Mouse (Mus musculus) thymus, postnatal 4 days (tissue): ENCODE measurements around the gene Sept5.

ENCODE experiments used
- DNase-seq: peaks from one replicate; pipeline ENCODE4 v3.0.0; 2021

The Sept5 gene

GRCm38 (mm10) chr16:18632059-18632458, 2.3 kb upstream of the Sept5 start:
- DNase-seq, result peak; percentile 38

DNA sequence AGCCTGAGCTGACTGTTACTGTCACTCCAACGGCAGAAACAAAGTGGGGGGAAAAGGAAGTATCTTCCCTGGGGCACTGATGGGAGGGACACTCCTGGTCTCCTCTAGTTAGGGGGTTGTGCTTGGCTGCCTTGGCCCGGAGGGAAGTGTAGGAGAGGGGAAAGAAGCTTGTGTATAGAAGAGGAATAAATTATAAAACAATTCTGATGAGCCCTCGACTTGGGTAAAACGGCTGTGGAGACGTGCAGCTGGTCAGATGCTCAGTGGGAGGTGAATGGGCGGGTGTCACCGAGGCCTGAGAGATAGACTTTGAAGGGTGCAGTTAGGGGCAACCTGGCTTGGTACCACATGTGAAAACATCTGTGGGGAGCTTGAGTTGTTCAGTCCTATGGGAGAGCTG, 1.4 kb upstream of the Sept5 start:
- peak; percentile 2 for DNase-seq

DNA sequence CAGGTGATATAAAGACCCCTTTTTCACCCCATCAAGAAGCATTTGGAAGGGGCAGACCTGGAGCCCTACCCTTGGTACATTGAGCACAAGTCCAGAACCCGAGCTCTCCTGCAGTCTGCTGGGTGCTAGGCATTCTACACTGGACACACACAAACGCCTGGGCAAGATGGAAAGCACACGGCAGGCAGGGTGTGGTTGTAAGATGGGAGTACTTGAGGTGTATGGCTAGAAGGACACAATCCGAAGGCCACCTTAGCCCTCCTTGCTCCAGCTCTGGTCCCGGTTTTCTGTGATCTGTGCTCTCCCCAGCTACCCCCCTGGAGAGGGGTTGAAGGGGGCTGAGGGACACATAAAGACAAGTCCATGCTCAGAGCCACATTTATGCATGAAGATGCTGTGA, 537 bp upstream of the Sept5 start:
- DNase-seq, result no peak

- no peak for DNase-seq
These were observed 810 bp downstream of the Sept5 start for GRCm38 (mm10) chr16:18628948-18629340.

GRCm38 (mm10) chr16:18628206-18628947, 1.4 kb downstream of the Sept5 start:
- no peak for DNase-seq

DNA sequence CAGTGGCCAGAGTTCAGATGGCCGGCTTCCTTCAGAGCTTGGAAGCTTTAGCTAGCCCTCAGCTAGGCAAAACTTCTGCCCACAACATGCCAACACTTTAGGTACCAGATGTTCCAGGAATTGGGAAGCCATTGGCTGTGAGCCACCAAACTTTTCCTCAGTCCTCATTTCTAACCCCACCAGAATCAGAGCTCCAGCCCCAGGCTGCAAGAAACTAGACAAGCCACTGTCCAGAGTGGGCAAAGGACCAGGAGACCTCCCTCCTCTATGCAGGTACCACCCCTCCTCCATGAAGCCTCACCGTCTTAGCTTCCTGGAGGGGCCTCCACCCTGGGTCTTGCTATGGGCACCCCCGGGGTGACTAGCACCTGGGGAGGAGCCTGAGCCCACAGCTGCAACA, 2.6 kb downstream of the Sept5 start:
- DNase-seq, result no peak

GRCm38 (mm10) chr16:18626376-18626878, 3.3 kb downstream of the Sept5 start, which contains the start of gene Gm49601:
Gene Gm49601, minus strand, starts transcription at chr16:18626427.
- DNase-seq, result peak; percentile 90

GRCm38 (mm10) chr16:18625791-18626311, 3.9 kb downstream of the Sept5 start:
- DNase-seq, result no peak

DNA sequence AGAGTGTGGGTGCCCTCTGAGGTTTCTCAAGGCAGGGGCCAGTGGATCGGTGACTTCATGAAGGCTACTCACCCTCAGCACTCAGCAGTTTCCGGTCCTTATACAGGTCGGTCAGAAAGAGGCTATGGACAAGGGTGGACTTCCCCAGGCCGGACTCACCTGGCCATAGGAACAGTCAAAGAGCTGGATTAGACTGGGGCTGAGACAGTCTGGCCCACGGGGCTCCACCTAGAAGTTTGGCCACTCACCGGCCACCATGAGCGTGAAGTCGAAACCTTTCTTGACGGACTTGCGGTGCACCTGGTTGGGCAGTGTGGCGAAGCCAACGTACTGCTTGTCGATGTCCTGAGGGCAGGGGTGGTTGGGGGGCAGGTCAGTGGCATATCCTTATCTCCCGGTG, 4.7 kb downstream of the Sept5 start:
- no peak for DNase-seq

- peak; percentile 8 for DNase-seq
These were observed 5.1 kb downstream of the Sept5 start for GRCm38 (mm10) chr16:18624641-18625040.

GRCm38 (mm10) chr16:18623751-18624540, 5.8 kb downstream of the Sept5 start:
- DNase-seq, result peak; percentile 22

GRCm38 (mm10) chr16:18622916-18623750, 6.6 kb downstream of the Sept5 start:
- peak; percentile 20 for DNase-seq

DNA sequence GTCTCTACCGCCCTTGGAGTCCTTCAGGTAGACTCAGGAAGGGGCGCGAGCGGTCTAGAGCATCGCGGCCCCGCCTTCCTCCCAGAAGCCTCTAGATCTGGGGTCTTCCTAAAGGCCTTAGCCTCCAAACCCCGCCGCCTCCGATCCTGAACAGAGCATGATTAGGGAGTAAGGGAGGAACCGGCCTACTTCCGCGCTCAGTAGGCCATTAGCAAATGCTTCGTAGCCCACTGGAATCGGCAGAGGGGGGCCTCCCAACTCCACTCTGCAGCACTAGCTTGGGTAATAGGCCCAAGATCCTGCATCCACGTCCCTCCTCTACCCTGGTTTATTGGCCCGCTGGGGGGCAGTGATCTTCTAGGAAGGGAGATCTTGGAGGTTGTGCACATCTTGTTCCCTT, 7.7 kb downstream of the Sept5 start, which contains the start of gene Gp1bb:
Gene Gp1bb, minus strand, starts transcription at position 385 of the 400 bp plus-strand sequence.
- DNase-seq, result peak; percentile 21

DNA sequence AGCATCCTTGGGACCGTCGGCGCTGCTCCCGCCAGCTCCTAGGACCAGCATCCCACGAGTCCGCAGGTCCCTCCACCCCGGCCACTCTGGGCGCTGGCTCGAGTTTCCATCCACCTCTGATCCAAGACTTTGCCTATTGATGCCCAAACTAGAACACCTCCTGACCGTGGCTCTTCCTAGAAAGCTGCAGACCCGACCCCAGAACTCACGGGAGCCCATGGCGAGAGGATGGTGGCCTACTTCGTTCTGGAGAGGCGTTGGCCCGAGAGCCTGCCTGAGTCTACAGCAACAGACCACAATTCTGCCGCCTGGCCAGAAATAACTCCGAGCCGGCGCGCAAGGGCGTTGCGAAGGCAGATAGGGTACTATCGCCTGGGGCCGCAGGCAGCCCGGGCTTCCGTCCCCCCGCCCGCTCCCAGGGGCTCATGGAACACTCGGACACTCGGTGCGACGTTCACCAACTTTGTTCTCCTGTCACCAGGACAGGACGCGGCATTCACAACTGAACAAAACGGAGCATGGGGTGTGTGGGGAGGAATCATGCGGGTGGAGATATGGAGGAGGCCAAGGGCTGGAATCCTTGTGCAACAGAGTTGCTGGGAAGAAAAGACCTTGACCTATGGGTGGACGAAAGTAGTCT, 8.3 kb downstream of the Sept5 start:
- DNase-seq, result peak; percentile 23

DNA sequence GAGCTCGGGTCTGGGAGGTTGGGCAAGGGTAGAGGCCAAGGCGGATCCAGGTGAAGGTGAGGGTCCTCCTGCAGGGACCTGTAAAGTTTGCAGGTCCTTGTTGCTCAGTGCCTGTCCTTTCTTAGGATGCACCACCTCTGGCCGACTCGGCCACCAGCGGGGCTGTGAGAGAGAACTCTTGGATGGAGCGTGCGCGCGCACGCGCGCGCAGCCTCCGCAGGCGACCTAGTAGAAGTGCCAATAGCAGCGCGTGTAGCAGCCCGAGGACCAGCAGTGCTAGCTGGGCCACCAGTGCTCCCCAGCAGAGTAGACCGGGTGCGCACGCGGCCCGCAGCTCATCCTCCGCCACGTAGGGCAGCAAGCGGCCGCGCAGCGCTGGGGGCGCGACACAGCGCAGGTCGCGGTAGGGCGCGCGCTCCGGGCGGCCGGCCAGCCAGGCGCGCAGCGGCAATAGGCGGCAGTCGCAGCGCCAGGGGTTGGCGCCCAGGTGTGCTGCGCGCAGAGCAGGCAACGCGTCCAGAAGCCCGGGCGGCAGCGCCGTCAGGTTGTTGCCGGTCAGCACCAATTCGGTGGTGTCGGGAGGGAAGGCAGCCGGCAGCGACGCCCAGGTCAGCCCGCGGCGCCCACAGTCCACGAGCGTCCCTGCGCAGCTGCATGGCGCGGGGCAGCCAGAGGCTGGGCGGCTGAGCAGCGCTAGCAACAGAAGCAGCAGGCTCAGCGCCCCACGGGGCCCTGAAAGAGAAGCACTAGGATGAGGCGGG, 9.0 kb downstream of the Sept5 start:
- peak; percentile 51 for DNase-seq

- no peak for DNase-seq
These were observed 9.6 kb downstream of the Sept5 start for GRCm38 (mm10) chr16:18620201-18620600.

DNA sequence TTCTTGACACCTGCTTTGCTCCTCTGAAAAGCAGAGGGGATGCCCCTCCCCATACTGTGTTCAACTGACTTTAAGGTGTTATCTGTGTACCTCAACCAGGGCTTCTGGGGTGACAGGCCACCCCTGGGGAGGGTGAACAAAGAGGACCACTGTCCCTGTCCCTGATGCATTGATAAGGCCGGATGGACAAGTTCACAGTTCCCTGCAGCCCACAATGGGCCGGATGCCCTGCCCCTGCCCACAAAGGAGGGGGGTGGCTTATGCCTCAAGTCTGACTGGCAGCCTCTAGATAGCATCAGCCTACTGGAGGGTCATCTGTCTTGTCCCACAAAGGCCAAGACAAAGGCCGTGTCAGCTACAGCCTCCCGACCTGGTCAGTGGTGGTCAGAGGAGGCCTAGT, 10.6 kb downstream of the Sept5 start:
- no peak for DNase-seq

- DNase-seq, result peak; percentile 12
These were observed 11.5 kb downstream of the Sept5 start for GRCm38 (mm10) chr16:18618297-18618696.

DNA sequence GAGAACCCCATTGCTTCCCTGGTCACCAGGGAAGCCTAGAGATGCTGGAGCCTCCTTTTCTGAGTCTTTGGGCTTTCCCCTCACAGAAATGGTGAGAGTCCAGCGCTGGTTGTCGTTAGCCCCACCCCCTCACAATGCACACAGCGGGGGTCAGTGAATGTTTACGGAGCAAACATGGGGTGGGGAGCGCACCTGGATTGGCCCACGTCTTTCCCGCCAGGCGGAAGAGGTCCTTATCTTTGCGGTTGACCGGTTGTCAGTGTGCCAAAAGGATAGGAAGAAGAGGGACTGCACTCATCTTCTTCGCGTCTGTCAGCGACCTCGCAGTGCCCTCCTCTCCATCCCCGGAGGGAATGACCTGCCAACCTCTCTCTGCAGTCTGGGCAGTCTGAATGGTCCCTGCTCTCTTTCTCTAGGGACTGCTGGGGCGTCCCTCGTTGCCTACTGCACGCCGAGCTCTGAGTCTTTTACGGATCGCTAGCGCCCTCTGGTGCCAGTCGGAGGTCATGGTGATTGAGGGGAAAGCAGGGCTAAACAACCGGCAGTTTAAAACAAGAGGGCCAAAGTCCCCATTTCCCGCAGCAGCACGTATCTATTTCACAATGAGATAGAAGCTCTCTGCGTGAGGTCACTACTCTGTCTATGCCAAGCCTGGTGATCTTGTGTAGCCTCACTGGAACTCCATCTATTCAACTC, 12.2 kb downstream of the Sept5 start:
- DNase-seq, result peak; percentile 94

GRCm38 (mm10) chr16:18613301-18613700, 16.5 kb downstream of the Sept5 start:
- no peak for DNase-seq

- no peak for DNase-seq
These were observed 18.0 kb downstream of the Sept5 start for GRCm38 (mm10) chr16:18611752-18612151.
